Mouse (Mus musculus): ENCODE data around the gene Casr. TPM values are rescaled to one million over a fixed set of nuclear protein-coding genes. Genes with fewer than 3 reads are reported as not detected.

Casr gene
- polyA plus RNA-seq, 1 experiment: 0.39 TPM

GRCm38 (mm10) chr16:36455342-36455802 is 106.6 kb downstream of the Casr start, which contains the start of gene Stfa3:
Stfa3 (minus strand) TSS chr16:36455392.
- Histone ChIP-seq H3K9ac (ENCODE audit: low read depth, poor library complexity, severe bottlenecking) (no peak within 1 kb of the TSS), H3K36me3 (ENCODE audit: control insufficient read depth, insufficient read depth, low read length, poor library complexity, severe bottlenecking) (no peaks in the 10 kb centered on the region), H3K4me1 (ENCODE audit: control insufficient read depth, insufficient read depth, low read length) (no peaks in the 10 kb centered on the region), H3K27me3 (ENCODE audit: control insufficient read depth, insufficient read depth, low read length, poor library complexity, severe bottlenecking) (no peaks in the 10 kb centered on the region), H3K4me3 (ENCODE audit: low read depth, low read length) (no peak within 1 kb of the TSS), H3K9me3 (replicated peaks; ENCODE audit: control insufficient read depth, insufficient read depth, low read length, poor library complexity, severe bottlenecking) (no peaks in the 10 kb centered on the region), H3K27ac (ENCODE audit: insufficient read depth, low read length) (no peak within 1 kb of the TSS)
- TF ChIP-seq CTCF (IDR thresholded peaks at IDR 0.05; ENCODE audit: low read depth, low read length) (no peak), POLR2A (IDR thresholded peaks at IDR 0.05; ENCODE audit: insufficient read depth, low read length) (no peak), EP300 (IDR thresholded peaks at IDR 0.05; ENCODE audit: insufficient read depth, low read depth, low read length) (no peak)

Other genes starting within 250 kb of the Casr start
- gene BC117090, start 227.8 kb downstream of the Casr start, polyA plus RNA-seq (2011; ENCODE audit: insufficient read depth, insufficient read length, low read depth, missing spikeins): not detected in 2 replicates
- not detected in 2 replicates for gene BC100530, start 194.4 kb downstream of the Casr start, polyA plus RNA-seq (2011; ENCODE audit: insufficient read depth, insufficient read length, low read depth, missing spikeins)
- not detected in 2 replicates for gene Stfa2, start 153.7 kb downstream of the Casr start, polyA plus RNA-seq (2011; ENCODE audit: insufficient read depth, insufficient read length, low read depth, missing spikeins)
- not detected in 2 replicates for gene Stfa3, start 106.7 kb downstream of the Casr start, polyA plus RNA-seq (2011; ENCODE audit: insufficient read depth, insufficient read length, low read depth, missing spikeins)
- not detected in 2 replicates for gene Cd86, start 103.9 kb upstream of the Casr start, polyA plus RNA-seq (2011; ENCODE audit: insufficient read depth, insufficient read length, low read depth, missing spikeins)
- gene Ildr1, start 131.8 kb upstream of the Casr start, polyA plus RNA-seq (2011; ENCODE audit: insufficient read depth, insufficient read length, low read depth, missing spikeins): 13.9 and 17.0 TPM in 2 replicates
- gene Slc15a2, start 222.8 kb upstream of the Casr start, polyA plus RNA-seq (2011; ENCODE audit: insufficient read depth, insufficient read length, low read depth, missing spikeins): 29.0 and 30.8 TPM in 2 replicates